Mouse (Mus musculus): ENCODE measurements around the gene Olfr199.
"Not testable (repeated sequence)": the region's sequence is repeated elsewhere in the genome, so short reads cannot be mapped to it uniquely, and the experiment has no call there.

Gene Olfr199

DNA sequence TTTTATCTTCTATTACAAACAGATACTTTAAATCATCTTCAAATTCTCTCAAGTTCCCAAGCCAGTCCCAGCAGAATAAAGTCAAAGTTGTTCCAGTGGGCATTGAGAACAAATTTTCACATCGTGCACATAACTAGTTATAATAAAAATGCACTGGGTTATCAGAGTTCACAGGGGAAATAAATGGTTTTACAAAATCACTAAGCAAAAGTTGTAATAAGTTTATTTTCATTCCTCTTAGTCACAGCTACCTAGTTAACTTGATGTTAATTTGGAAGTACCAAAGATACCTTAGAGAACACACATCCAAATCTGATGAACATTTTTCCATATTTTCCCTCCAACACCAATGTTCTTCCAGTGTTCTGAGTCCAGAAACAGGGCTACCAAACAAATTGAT lies at the start of gene Olfr199:
Gene Olfr199, minus strand, starts transcription at position 101 of the 400 bp plus-strand sequence.
- not testable (repeated sequence) for DNase-seq (ENCODE audit: low spot score)

DNA sequence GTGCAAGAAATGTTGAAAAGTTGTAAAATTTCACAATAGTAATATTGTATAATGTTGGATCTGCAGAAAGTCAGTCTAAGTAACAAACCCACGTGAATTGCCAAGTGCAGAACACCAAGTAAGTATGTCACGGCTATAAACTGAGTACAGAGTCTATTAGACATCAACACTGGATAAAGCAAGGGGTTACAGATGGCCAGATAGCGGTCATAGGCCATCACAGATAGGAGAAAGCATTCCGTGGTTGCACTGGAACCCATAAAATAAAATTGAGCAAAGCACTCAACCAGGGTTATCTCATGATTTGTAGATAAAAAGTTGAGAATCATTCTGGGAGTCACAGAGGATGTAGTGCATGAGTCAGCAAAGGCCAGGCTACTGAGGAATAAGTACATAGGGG lies 49.5 kb upstream of the Olfr199 start:
- not testable (repeated sequence) for DNase-seq (ENCODE audit: low spot score)

DNA sequence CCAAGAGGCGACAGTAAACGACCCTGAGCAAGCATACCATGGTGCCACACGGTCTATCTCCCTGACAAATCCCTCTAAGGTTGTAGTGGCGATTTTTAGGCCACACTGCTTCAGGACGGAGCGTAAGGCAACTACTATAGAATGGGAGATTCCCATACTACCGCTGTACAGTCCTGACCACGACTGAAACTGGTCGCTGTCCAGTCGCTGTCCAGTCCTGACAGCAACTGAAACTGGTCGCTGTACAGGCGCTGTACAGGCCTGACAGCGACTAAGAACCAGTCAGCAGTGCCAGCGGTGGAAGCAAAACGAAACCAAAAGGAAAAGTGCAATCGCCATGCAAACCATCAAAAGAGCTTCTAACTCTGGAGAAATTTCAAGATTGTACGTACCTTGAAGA lies 30.1 kb upstream of the Olfr199 start:
- DNase-seq (ENCODE audit: low spot score): no peak

DNA sequence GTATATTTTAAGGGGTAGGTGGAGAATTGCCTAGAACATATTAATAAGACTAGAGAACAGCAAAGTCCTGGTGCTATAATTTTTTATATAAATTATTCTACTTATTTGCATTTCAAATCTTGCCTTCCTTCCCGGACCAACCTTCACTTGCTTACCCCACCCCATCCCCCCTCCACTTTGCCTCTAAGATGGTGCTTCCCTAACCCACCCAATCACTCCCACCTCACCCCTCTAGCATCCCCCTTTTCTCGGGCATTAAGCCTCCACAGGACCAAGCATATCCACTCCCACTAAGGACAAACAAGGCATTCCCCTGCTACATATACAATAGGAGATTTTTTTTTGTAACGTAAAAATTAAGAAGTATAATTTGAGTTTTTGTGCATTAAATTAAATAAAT lies 1.7 kb downstream of the Olfr199 start:
- not testable (repeated sequence) for DNase-seq (ENCODE audit: low spot score)

DNA sequence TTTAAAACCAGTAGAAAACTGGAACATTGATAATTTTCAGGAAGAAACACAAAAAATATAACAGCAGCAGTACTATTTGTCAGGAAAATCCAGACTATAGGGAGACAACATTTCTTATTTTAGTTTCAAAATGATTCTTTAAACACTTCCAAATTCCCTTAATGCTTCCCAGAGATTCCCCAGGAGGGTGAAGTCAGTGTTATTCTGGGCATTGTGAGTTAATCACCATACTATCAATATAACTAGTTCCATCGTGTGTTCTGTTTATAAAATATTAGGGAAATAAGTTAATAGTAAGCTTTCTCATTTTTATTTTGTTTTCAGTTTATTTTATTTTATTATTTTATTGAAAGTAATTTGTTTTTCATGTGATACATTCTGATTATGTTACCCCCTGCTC lies 16.1 kb downstream of the Olfr199 start, which contains the start of gene Olfr198:
Gene Olfr198, minus strand, starts transcription at position 101 of the 400 bp plus-strand sequence.
- DNase-seq (ENCODE audit: low spot score): not testable (repeated sequence)

DNA sequence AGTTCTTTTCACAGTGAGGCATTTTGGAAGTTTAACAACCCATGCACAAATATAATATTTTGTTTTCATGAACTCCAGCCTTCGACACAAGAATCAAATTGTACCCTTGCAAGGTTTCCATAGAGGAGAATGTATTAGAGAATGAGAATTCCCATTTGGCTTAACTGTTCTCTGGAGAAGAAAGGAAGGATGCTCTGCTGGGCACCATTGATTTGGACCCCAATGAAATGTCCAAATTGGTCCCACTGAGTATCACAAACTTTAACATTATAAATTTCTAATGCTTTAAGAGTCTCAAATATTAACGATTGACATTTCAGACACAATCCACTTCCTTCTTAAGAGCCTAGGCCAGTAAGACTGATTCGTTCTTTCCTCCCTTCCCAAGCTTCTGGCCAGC lies 49.2 kb downstream of the Olfr199 start, which contains the start of gene Olfr196:
Gene Olfr196, minus strand, starts transcription at position 101 of the 400 bp plus-strand sequence.
- no peak for DNase-seq (ENCODE audit: low spot score)

Measured in ovary, adult 18-20 months (tissue).